Mouse (Mus musculus) midbrain, embryonic 13.5 days (tissue): Measurements from ENCODE around the gene Ednra. TPM values are rescaled to one million over a fixed set of nuclear protein-coding genes. Genes with fewer than 3 reads are reported as not detected.

Experiments used
- ATAC-seq: fragments of 200-750 bp; cut with Nextera tagmentation; 2 replicates; pipeline ENCODE4 v1.8.0; 2017; ENCODE audit warnings: mild to moderate bottlenecking, moderate TSS enrichment, moderate library complexity
- H3K27ac ChIP-seq: fragments of 300-500 bp; sonication (generic); 2 replicates; pipeline ENCODE4 v1.5.1; 2015; ENCODE audit warnings: inconsistent platforms, mild to moderate bottlenecking, moderate library complexity
- H3K27me3 ChIP-seq: fragments of 300-500 bp; sonication (generic); 2 replicates; pipeline ENCODE4 v1.6.1; 2015; ENCODE audit warnings: mild to moderate bottlenecking, inconsistent platforms
- H3K36me3 ChIP-seq: fragments of 300-500 bp; sonication (generic); 2 replicates; pipeline ENCODE4 v1.6.1; 2015; ENCODE audit warnings: mild to moderate bottlenecking, inconsistent platforms
- H3K4me1 ChIP-seq: fragments of 300-500 bp; sonication (generic); replicated peaks from 2 replicates; pipeline ENCODE4 v1.6.1; 2015; ENCODE audit warnings: inconsistent platforms
- H3K4me2 ChIP-seq: fragments of 300-500 bp; sonication (generic); replicated peaks from 2 replicates; pipeline ENCODE4 v1.6.1; 2015; ENCODE audit warnings: moderate library complexity, mild to moderate bottlenecking, inconsistent platforms
- H3K4me3 ChIP-seq: fragments of 300-500 bp; sonication (generic); replicated peaks from 2 replicates; pipeline ENCODE4 v1.5.1; 2015; ENCODE audit warnings: mild to moderate bottlenecking, inconsistent platforms
- H3K9ac ChIP-seq: fragments of 300-500 bp; sonication (generic); replicated peaks from 2 replicates; pipeline ENCODE4 v1.6.1; 2015; ENCODE audit warnings: mild to moderate bottlenecking, inconsistent platforms
- H3K9me3 ChIP-seq: fragments of 300-500 bp; sonication (generic); 2 replicates; pipeline ENCODE4 v1.6.1; 2016; ENCODE audit warnings: mild to moderate bottlenecking, inconsistent platforms
- whole genome bisulfite sequencing: fragments of 180-500 bp; shearing (Covaris S2); methylation state at CpG from one replicate; pipeline ENCODE4 v1.1.7; 2015; 5-methylcytosine and 5-hydroxymethylcytosine counted together
- polyA plus RNA-seq: library from polyadenylated mRNA; unstranded; fragments of >200 nt; fragmentation: Nextera tagmentation; extraction: Ambion mirVana; gene quantifications from 2 replicates; pipeline ENCODE4 v1.2.1, GENCODE M21; 2015

Gene Ednra
- polyA plus RNA-seq, 1 experiment from 2014 or later, result 6.2 TPM

- peak; percentile 89 for ATAC-seq
- 17% methylated on average over 15 of the region's 15 CpGs for WGBS
Observed at GRCm38 (mm10) chr8:77629858-77630537, 94.3 kb downstream of the Ednra start.

GRCm38 (mm10) chr8:77623677-77624209, 100.5 kb downstream of the Ednra start:
- Histone ChIP-seq H3K9me3 (no peaks in the 10 kb centered on the region), H3K4me1 (no peaks in the 10 kb centered on the region), H3K36me3 (no peaks in the 10 kb centered on the region), H3K27me3 (no peaks in the 10 kb centered on the region), H3K27ac (no peak overlapping the region), H3K4me2 (no peak overlapping the region), H3K4me3 (no peak overlapping the region), H3K9ac (no peak overlapping the region)
- WGBS, result 62% methylated on average over 7 of the region's 7 CpGs
- ATAC-seq, result no peak

More at GRCm38 (mm10) chr8:77629858-77630537, 94.3 kb downstream of the Ednra start:
- Histone ChIP-seq H3K4me3 (no peak overlapping the region), H3K27me3 (no peaks in the 10 kb centered on the region), H3K9me3 (no peaks in the 10 kb centered on the region), H3K36me3 (no peaks in the 10 kb centered on the region), H3K27ac (no peak overlapping the region), H3K9ac (no peak overlapping the region), H3K4me1 (no peaks in the 10 kb centered on the region), H3K4me2 (no peak overlapping the region)

- ATAC-seq, result 0 out of 2 replicates have a peak, but pooled peaks have one; percentile 27
- Histone ChIP-seq H3K4me1 (no peaks in the 10 kb centered on the region), H3K9me3 (no peaks in the 10 kb centered on the region), H3K4me3 (no peak overlapping the region), H3K9ac (no peak overlapping the region), H3K36me3 (no peaks in the 10 kb centered on the region), H3K4me2 (no peak overlapping the region), H3K27me3 (no peaks in the 10 kb centered on the region), H3K27ac (no peak overlapping the region)
- 76% methylated on average over 2 of the region's 2 CpGs for WGBS
Observed at GRCm38 (mm10) chr8:77617916-77618315, 106.3 kb downstream of the Ednra start.

Other genes starting within 250 kb of the Ednra start
- gene Arhgap10, start 206.5 kb downstream of the Ednra start, polyA plus RNA-seq, result 3.6 and 4.7 TPM in 2 replicates
- gene Prmt9, start 175.1 kb downstream of the Ednra start, polyA plus RNA-seq, result 23.2 and 25.7 TPM in 2 replicates
- gene Tmem184c, start 113.8 kb downstream of the Ednra start, polyA plus RNA-seq, result 58.6 and 61.1 TPM in 2 replicates